Mouse (Mus musculus) activated CD4-positive, CD25-positive, alpha-beta regulatory T cell (primary cell): ENCODE results near the gene Ank3. TPM values are rescaled to one million over a fixed set of nuclear protein-coding genes. Genes with fewer than 3 reads are reported as not detected.

Source experiments
- polyA plus RNA-seq, 2 experiments: library from polyadenylated mRNA; unstranded; fragments of 100-300 nt; shearing (Covaris generic); gene quantifications; one replicate each; pipeline ENCODE4 v1.2.1; 2017

Ank3 gene
- 1 to 10 TPM in 1 of 2 experiments, under 1 TPM in 1; 0.72 to 1.6 TPM for polyA plus RNA-seq

GRCm38 (mm10) chr10:69398763-69399590, at the start of gene Ank3:
Gene Ank3, plus strand, starts transcription at chr10:69398773.

GRCm38 (mm10) chr10:69352212-69353085, 46.1 kb upstream of the Ank3 start, which contains the start of gene Cdk1:
Gene Cdk1, minus strand, starts transcription at chr10:69352938.

Other genes starting within 250 kb of the Ank3 start
- under 1 TPM in 1 of 2 experiments, not detected in 1; 0.75 TPM for gene Rhobtb1, start 247.3 kb upstream of the Ank3 start, polyA plus RNA-seq
- not detected for gene A930033H14Rik, start 185.7 kb upstream of the Ank3 start, polyA plus RNA-seq
- gene Cdk1, start 45.8 kb upstream of the Ank3 start, polyA plus RNA-seq = 10 to 100 TPM; 28.4 to 38.1 TPM